Mouse (Mus musculus) left cerebral cortex, postnatal 4 days (tissue): ENCODE data around the gene 5530400C23Rik. TPM values are rescaled to one million over a fixed set of nuclear protein-coding genes. Genes with fewer than 3 reads are reported as not detected.
"Not testable (repeated sequence)": the region's sequence is repeated elsewhere in the genome, so short reads cannot be mapped to it uniquely, and the experiment has no call there.

ENCODE experiments used
- DNase-seq: peaks from one replicate; pipeline ENCODE4 v3.0.0-alpha.2; 2022
- intact Hi-C: fragments of 180-260 bp; cut with DNase I; formaldehyde crosslinking; loops from one replicate; pipeline ENCODE4 v1.15.1; 2025
- total RNA-seq, 2 experiments: library from RNA; stranded (reverse); gene quantifications; 2 replicates each; pipeline ENCODE4 v1.2.3; 2021

The 5530400C23Rik gene
- total RNA-seq = not detected

- intact Hi-C loops, DNase-seq: not testable (repeated sequence)
Observed at GRCm38 (mm10) chr6:133291916-133292315, at the start of gene 5530400C23Rik. 5530400C23Rik (plus strand) TSS chr6:133292216.

- intact Hi-C loops = no loop called here
- no peak for DNase-seq
Observed at GRCm38 (mm10) chr6:133305952-133306715, 14.1 kb downstream of the 5530400C23Rik start.

- DNase-seq, intact Hi-C loops: not testable (repeated sequence)
Observed at GRCm38 (mm10) chr6:133313896-133314295, 21.9 kb downstream of the 5530400C23Rik start.

- intact Hi-C loops = no loop called here
- DNase-seq = no peak
Observed at GRCm38 (mm10) chr6:133338535-133338934, 46.5 kb downstream of the 5530400C23Rik start.

- DNase-seq, intact Hi-C loops: not testable (repeated sequence)
Observed at GRCm38 (mm10) chr6:133341731-133342130, 49.7 kb downstream of the 5530400C23Rik start.

Other genes starting within 250 kb of the 5530400C23Rik start
- gene Tas2r140, start 236.4 kb upstream of the 5530400C23Rik start, total RNA-seq = not detected
- gene Smim10l1, start 187.3 kb upstream of the 5530400C23Rik start, total RNA-seq = 10 to 100 TPM; 52.3 to 53.3 TPM